Mouse (Mus musculus) left cerebral cortex, postnatal 36 days (tissue): Measurements from ENCODE around the gene Tfec. TPM values are rescaled to one million over a fixed set of nuclear protein-coding genes. Genes with fewer than 3 reads are reported as not detected.

ENCODE experiments used
- DNase-seq, 2 experiments: peaks; one replicate each; pipeline ENCODE4 v3.0.0; 2021 to 2022; ENCODE audit warnings: low spot score in 2 of 2, mixed read lengths in 1 of 2
- intact Hi-C: fragments of 180-260 bp; cut with DNase I; formaldehyde crosslinking; loops from one replicate; pipeline ENCODE4 v1.15.1; 2025
- total RNA-seq, 2 experiments: library from RNA; stranded (reverse); gene quantifications; 2 replicates each; pipeline ENCODE4 v1.2.3; 2021

The Tfec gene
- total RNA-seq = not detected

GRCm38 (mm10) chr6:16898251-16898862 is at the start of gene Tfec:
Gene Tfec, minus strand, starts transcription at chr6:16898441.
- intact Hi-C loops = no loop called here
- DNase-seq = no peak

GRCm38 (mm10) chr6:16947837-16948236 is 49.6 kb upstream of the Tfec start:
- no peak for DNase-seq
- intact Hi-C loops = no loop called here

- no peak for DNase-seq
- intact Hi-C loops = no loop called here
These were observed 45.3 kb upstream of the Tfec start for GRCm38 (mm10) chr6:16943513-16943912.

- DNase-seq = no peak
- intact Hi-C loops = no loop called here
These were observed 44.2 kb upstream of the Tfec start for GRCm38 (mm10) chr6:16942433-16942832.

- no peak for DNase-seq
- intact Hi-C loops = no loop called here
These were observed 32.8 kb upstream of the Tfec start for GRCm38 (mm10) chr6:16931059-16931458.

- no peak for DNase-seq
- intact Hi-C loops = no loop called here
These were observed 21.9 kb upstream of the Tfec start for GRCm38 (mm10) chr6:16920111-16920656.

GRCm38 (mm10) chr6:16891819-16892218 is 6.4 kb downstream of the Tfec start:
- DNase-seq = no peak
- intact Hi-C loops = no loop called here

- intact Hi-C loops = no loop called here
- no peak for DNase-seq
These were observed 14.5 kb downstream of the Tfec start for GRCm38 (mm10) chr6:16883537-16884307.

- no peak for DNase-seq
- intact Hi-C loops = no loop called here
These were observed 24.2 kb downstream of the Tfec start for GRCm38 (mm10) chr6:16874021-16874542.

GRCm38 (mm10) chr6:16870067-16870466 is 28.2 kb downstream of the Tfec start:
- no peak for DNase-seq
- intact Hi-C loops = no loop called here

GRCm38 (mm10) chr6:16868314-16868713 is 29.9 kb downstream of the Tfec start:
- intact Hi-C loops = no loop called here
- DNase-seq = no peak

- intact Hi-C loops = no loop called here
- no peak for DNase-seq
These were observed 35.3 kb downstream of the Tfec start for GRCm38 (mm10) chr6:16862753-16863508.

GRCm38 (mm10) chr6:16862050-16862449 is 36.2 kb downstream of the Tfec start:
- intact Hi-C loops = no loop called here
- DNase-seq = no peak

- DNase-seq = no peak
- intact Hi-C loops = no loop called here
These were observed 42.2 kb downstream of the Tfec start for GRCm38 (mm10) chr6:16855879-16856545.

GRCm38 (mm10) chr6:16854977-16855376 is 43.3 kb downstream of the Tfec start:
- intact Hi-C loops = no loop called here
- no peak for DNase-seq

- no peak for DNase-seq
- intact Hi-C loops = no loop called here
These were observed 51.7 kb downstream of the Tfec start for GRCm38 (mm10) chr6:16846521-16846920.

GRCm38 (mm10) chr6:16835631-16836030 is 62.6 kb downstream of the Tfec start:
- intact Hi-C loops = no loop called here
- DNase-seq = no peak

- intact Hi-C loops = no loop called here
- DNase-seq = no peak
These were observed 69.9 kb downstream of the Tfec start for GRCm38 (mm10) chr6:16828304-16828703.

- intact Hi-C loops = no loop called here
These were observed 76.3 kb downstream of the Tfec start for GRCm38 (mm10) chr6:16821985-16822384.

GRCm38 (mm10) chr6:16806302-16806701 is 91.9 kb downstream of the Tfec start:
- intact Hi-C loops = no loop called here
- no peak for DNase-seq

More at GRCm38 (mm10) chr6:16821985-16822384, 76.3 kb downstream of the Tfec start:
- no peak for DNase-seq
